Mouse (Mus musculus) erythroid progenitor cell, adult 5-6 weeks (primary cell): ENCODE measurements around the gene Rdh19. TPM values are rescaled to one million over a fixed set of nuclear protein-coding genes. Genes with fewer than 3 reads are reported as not detected.
"Not testable (repeated sequence)": the region's sequence is repeated elsewhere in the genome, so short reads cannot be mapped to it uniquely, and the experiment has no call there.

Experiments
- ATAC-seq: replicated peaks from 2 replicates; pipeline ENCODE4 v1.8.0; 2016; ENCODE audit warnings: moderate number of reproducible peaks, mild to moderate bottlenecking, moderate TSS enrichment, inconsistent platforms; ENCODE audit not compliant: poor library complexity, low FRiP score, severe bottlenecking
- total RNA-seq, 2 experiments: library from RNA; stranded (forward) in 1 of 2; stranded (reverse) in 1 of 2; fragments of 150-400 nt in 1 of 2; fragments of 186-747, 209-891 nt in 1 of 2; gene quantifications; 2 replicates each; pipeline versions ENCODE4 v1.2.3 to v1.2.4; 2015 to 2017; ENCODE audit warnings: low replicate concordance in 2 of 2

Gene Rdh19
- total RNA-seq, 2 experiments from 2014 or later, result not detected

DNA sequence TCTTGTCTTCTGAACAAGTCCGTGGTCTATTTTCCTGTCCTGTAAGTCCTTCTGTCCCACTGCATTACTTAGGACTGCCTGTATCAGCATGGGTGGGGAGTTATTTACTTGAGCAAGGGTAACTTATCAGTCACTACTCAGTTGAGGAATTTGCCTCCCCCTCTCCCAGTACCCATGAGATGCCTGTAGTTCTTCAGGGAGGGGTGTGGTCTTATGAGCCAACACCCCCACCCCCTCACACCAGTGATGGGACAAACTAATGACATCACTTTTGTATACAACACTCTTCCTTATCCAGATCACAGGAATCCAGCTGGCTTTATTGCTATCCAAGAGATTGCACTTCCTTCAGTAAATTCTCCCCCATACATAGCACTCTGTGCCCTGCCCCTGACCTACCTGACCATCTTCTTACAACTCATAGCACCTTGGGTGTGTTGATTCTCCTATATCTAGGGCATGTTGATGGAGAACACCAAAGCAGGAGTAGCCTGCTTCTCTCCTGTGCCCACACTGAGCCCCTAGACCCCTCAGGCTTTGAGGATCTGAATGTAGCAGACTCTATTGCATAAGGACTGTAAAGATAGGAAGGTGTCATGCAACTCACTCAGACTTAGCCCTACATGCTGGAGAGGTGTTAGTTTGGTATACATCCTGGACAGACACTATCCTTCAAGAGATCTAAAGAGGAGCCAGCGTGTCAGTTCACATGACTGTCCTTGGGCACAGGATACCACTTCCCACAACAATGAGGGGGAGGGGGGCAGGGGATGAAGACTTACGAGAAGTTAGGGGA is 28.7 kb downstream of the Rdh19 start:
- no peak for ATAC-seq

DNA sequence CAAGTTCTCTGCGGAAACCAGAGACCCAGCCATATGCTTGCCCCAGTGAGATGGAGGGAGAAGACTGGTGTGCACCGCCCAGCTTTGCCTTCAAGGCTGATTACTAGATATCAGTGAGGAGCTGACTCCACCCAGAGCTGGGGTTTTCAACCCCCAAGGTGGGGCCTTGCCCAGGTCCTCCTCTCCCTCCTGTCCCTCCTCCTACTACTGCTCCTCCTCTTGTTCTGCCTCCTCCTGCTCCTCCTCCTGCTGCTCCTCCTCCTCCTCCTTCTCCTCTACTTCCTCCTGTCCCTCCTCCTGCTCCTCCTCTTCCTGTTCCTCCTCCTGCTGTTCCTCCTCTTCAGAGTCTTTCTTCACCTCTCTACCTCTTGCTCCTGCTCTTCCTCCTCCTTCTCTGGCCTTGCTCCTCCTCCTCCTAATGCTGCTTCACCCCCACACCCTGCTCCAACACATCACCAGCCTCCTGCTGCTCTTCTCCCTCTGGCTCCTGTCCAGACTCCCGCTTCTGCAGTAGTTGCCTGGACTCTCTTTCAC is 29.5 kb downstream of the Rdh19 start:
- ATAC-seq, result no peak

DNA sequence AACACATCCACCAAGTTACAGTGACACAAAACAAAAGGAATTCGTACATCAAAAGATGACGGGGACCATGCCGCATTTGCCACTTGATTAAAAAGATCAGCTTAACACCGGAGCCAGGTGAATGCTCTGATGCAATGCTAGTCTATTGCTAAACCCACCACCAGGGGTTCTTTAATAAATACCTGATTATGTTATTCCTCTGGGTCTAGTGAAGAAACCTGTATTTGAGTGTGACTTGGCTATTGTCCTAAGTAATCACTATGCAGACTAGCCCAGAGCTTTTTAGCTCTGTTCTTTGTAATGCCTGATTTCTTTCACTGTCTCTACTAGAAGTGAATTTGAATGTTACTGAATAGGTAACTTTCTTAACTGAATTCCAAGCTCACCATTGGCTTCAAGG is 31.3 kb downstream of the Rdh19 start:
- ATAC-seq, result no peak

DNA sequence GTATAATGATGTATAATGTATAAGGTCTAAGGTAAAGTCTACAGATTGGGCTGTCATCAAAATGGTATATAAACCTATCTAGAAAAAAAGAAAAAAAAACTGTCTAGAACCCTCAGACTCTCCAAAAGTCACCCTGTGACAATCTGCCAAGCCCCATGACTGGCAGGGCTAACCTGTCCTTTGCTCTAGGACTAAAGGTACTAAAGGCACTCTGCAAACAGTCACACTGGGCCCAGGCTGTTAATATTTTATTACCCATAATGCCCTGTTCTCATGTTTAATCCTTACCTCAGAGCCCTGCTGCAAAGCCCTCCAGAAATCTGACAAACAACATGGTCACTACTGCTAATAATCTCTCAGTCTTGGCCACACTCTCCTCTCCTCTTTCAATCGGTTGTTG is 36.8 kb downstream of the Rdh19 start:
- no peak for ATAC-seq

DNA sequence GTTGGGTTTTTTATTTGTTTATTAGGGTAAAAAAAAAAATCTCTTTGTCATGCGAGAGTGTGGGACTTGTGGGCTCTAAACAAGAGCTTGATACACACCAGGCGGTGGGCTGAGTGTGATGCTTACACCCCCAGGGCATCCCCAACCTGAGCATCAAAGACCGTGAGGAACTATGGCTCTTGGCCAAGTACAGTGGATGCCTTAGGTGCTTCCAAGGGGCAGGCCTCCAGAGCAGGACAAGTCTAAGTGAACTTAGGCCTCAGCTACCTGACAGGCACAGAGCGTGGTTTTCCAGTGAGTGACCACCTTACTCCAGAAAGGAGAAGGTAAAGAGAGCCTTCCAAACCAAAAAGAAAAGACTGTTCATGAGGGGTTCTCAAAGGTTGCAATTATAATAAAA is 37.2 kb downstream of the Rdh19 start:
- 0 out of 2 replicates have a peak, but pooled peaks have one; percentile 25 for ATAC-seq

DNA sequence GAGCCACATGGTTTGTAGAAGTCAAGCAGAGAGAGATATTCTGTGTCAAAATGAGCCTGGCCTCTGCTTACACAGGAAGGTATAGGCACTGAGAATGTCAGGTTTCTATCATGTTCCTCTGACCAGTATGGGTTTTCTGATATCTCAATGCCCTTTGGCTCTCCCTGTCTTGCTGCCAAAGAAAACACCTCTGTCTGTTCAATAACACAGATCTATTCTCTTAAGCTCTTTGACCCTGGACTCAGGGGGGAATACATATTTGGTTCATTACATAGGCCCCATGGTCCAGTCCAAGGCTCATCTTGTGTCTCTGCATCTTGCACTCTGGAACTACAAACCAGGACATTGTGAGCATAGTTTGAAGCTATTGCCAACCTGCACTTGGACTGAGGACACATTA is 38.9 kb downstream of the Rdh19 start, which contains the start of gene Rdh7:
Gene Rdh7 (minus strand): TSS at position 213 of the 400 bp plus-strand sequence.
- no peak for ATAC-seq

DNA sequence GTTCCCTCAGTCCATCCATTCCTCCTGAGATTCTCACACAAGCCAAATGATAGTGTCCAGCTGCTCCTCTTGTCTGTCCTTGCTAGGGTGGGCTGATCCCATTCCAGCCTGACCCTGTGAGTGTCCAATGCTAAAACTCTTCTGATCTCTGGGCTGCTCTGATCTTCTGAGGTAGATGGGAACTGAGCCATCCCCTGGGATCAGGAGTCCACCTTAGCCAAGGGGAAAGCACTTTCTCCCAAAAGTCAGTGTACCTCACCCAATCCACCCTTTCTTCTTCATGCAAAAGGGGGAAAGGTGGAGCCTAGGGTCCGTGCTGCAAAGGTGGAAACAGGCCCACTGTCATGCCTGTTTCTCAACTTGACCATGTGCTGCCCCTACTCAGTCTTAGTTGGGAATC is 41.8 kb downstream of the Rdh19 start:
- ATAC-seq, result no peak

DNA sequence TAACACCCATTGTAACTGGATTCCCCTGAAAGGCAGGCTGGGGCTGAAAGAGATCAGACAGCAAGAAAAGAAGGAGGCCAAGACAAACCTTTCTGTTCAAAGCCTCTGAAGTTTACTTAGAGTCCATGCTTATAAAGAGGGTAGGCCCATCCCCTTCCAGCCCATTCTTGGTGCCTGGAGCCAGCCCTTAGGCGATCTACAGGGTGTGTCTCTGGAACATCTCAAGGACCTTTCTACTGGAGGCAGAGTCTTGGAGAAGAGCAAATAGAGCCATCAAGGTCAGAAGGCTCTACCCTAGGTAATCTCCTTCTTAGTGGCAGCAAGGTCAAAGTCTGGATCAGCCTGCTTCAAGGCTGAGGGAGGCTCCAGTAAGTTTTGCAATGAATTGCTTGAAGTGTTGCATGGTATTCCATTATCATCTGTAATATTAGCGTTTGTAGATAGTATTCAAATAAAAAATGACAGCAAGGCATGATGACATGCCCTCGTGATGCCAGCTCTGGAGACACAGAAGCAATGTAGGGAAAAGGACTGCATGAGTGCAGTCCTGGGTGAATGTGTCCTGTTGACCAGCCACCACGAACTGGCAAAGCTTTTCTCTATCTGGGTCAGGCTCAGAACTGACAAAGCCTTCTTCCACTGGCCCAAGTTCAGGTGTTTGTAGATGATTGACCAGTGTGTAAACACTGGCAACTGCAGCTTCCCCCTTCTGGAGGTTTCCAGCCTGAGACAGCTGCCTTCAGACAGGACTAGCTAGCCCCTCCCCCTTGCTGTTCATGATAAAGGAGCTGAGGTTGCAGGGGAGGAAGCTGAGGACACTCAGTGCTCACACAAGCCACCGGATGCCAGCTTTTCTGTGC is 43.7 kb downstream of the Rdh19 start:
- not testable (repeated sequence) for ATAC-seq

DNA sequence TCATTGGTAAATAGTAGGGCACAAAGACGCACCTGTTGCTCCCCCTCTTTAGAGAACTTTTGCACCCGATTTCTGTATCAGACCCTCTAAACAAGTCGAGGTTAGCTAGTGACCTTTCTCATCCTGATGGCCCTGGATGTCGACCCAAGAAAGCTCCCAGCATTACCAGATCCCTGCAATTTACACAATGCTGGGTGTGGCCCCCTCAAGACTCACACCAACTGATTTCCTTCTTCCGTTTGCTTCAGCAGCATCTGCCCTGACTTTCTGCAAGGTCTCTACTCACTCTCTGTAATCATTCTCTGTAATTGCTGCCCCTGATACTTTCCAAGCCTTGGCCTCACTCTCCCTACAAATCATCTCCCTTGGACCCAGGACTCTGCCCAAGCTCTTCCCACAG is 47.0 kb downstream of the Rdh19 start:
- ATAC-seq, result no peak

DNA sequence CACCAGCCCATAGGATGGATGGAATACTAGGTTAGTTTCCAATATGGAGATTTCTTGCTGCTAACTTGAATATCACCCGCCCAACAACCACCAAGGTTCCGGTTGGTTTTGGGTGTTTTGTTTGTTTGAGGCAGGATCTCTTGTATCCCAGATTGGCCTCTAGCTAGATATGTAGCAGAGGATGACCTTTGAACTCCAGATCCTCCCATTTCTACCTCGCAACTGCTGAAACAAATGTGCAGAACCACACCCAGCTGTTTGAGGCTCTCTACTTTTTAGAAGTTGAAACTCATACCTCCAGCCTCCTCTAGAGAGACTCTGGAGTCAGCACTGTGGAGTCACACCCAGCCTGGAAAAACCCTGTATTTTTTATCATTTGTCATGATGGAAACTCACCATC is 47.8 kb downstream of the Rdh19 start:
- no peak for ATAC-seq

DNA sequence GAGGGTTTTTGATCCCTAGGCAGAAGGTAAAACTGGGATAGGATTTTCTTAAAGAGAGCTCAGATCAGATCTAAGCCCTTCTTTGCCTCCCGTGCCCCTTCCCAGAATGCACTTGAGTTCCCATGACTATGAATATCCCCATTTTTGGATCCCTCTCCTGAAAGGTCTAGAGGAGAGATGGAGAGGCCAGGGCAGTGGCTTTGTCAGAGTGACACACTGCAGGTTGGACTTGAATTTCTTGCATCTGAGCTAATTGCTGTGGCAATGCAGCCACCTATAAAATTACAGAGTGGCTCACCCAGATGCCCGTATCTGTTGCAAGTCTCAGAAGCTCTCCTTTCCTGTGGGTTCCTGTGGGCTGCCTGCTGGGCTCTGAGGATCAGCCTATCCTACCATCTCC is 48.5 kb downstream of the Rdh19 start, which contains the start of gene Sdr9c7:
Gene Sdr9c7 (plus strand): TSS at position 301 of the 400 bp plus-strand sequence.
- no peak for ATAC-seq

DNA sequence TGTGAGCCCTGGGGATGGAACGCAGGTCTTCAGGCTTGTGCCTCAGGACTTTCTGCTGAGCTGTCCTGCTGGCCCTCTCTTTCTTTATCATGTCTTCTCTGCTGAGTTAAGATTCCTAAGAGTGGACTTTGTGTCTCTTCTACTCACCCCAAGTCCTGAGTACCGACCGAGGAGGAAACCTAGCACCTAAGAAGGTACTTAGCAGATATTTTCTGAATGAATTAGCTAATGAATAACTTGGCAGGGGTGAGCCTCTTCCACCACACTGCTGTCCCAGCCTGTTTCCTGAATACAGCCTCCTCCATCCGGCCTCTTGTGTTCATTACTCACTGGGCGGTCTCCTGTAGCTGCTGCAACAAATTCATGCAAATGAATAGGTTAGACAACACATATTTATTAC is 50.1 kb downstream of the Rdh19 start:
- ATAC-seq, result no peak

DNA sequence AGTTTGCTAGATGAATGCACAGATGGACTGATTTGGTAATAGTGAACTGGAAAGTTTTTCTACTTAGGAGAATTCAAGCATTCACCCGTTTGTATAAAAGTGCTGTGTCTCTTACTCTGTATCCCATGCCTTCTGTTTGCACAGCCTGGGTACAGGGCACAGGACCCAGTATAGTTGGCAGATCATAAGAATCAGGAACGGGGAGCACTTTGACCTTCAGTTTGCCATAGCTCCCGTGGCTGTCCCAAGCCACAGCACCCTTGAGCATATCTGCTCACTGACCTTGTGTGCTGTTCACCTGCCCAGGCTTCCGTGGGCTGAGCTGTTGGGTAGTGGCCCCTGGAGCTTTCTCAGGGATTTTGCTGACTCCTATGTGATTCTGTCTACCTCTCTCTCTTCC is 52.0 kb downstream of the Rdh19 start:
- ATAC-seq, result no peak

DNA sequence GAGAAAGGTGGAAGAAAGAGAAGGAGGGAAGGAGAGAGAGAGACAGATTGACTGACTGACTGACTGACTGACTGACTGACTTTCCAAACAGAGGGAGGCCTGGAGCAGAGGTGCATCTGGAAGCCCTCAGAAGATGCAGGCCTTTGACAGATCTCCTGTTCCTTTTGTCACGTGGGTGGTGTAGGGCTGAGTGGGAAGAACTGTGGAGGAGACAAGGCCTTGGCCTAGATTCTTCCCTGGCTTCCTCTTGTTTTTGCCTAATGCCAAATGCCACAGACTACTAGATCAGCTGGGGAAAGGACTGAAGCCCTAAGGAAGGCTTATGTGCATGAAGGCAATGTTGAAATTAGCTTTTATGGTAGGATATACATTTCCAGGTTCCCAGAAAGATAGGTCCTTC is 53.4 kb downstream of the Rdh19 start:
- no peak for ATAC-seq

DNA sequence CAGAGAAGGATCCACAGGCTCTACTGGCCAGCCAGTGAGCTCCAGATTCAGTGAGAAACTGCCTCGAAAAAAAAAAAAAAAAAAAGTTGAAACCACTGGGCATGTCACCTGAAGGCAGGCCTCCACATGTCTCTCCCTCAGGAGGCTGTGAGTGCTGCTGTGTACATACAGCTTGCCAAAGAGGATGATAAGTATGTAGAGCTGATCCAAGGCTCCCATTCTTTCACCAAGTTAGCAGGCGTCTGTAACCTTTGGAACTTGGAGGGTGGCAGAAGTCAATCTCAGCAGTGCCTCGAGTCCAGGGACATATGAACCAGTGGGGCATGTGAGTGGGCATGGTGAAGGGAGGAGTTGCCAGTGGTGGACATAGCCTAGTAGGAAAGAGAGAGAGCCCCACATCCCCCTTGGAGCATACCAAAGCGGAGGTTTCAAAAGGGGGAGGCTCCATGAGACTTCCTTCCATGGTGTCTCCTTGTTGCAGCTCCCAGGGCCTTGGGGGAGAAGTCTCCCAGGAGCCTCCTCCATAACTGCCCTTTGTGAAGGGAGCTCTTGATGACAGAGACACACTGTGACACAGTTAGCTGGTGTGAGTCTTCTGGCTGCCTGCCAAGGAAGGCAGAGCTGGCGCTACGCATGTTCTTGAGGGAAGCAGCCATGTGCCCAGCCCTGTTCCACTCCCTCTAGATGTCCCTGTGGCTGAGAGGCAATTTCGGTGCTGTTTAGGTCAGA is 55.2 kb downstream of the Rdh19 start:
- ATAC-seq, result no peak

DNA sequence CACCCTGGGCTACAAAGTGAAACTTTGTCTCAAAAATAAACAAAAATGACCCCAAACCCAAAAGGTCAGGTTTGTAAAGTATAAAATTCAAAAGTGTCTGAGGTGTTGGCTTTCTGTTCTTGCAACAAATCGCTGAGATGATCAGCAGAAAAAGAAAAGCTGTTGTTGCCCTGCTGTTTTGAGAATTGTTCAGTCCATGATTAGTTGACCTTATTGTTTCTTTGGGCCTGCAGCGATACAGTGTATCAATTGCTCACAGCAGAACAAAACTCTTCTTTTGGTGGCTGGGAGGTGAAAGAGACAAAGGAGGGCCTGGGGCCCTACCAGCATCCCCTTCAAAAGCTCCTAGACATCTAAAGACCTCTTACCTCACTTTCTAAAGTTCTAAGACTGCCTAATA is 56.4 kb downstream of the Rdh19 start:
- no peak for ATAC-seq

DNA sequence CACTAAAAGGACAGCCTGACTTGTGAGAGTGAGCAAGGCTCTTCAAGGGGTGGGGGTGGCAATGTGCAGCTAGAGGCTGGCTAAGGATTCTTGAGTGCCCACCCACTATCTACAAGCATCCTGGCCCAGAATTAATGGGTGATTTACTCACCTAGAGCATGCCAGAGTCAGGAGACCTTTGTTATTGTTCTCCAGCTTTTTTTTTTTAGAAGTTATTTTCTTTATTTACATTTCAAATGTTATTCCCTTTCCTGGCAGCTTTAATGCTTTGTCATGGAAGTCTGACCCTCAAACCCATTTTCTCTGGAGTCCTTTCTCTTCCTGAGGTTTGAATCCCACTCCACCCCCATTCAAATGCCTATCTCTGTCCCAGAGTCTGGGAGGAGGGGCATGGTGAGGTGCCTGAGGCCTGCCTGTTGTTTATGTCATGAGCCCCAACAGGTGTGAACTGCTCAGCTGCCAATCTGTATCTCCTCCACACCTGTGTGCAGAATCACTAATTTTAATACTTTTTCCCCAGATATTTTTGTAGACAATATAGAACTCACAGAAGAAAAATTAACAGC is 57.7 kb downstream of the Rdh19 start:
- ATAC-seq, result no peak
